Mouse (Mus musculus) CH12.LX (cell line): ENCODE measurements around the gene Rasl10b. TPM values are rescaled to one million over a fixed set of nuclear protein-coding genes. Genes with fewer than 3 reads are reported as not detected.

Experiments
- DNase-seq: peaks from one replicate; pipeline ENCODE4 v3.0.0-alpha.2; 2013; ENCODE audit errors: extremely low read depth
- H3K27ac ChIP-seq: 2 replicates; pipeline ENCODE4 v1.5.1; 2012; ENCODE audit warnings: low read depth, mild to moderate bottlenecking, control low read depth, moderate library complexity; ENCODE audit not compliant: insufficient read depth
- H3K27me3 ChIP-seq: replicated peaks from 2 replicates; pipeline ENCODE3; 2012; ENCODE audit warnings: inconsistent platforms
- H3K36me3 ChIP-seq, 2 experiments: replicated peaks in 1 of 2; 2 replicates each; pipeline versions ENCODE3 to v1.6.1; 2012; ENCODE audit warnings: inconsistent platforms in 1 of 2, low read length in 1 of 2, mild to moderate bottlenecking in 1 of 2, mixed read lengths in 1 of 2, moderate library complexity in 1 of 2; ENCODE audit not compliant: control insufficient read depth in 1 of 2, insufficient read depth in 1 of 2
- H3K4me1 ChIP-seq, 2 experiments: 2 replicates each; pipeline ENCODE4 v1.6.1; 2012; ENCODE audit warnings: inconsistent platforms in 1 of 2, moderate library complexity in 1 of 2; ENCODE audit not compliant: insufficient read depth in 2 of 2, control insufficient read depth in 1 of 2
- H3K4me2 ChIP-seq: 2 replicates; pipeline ENCODE4 v1.6.1; 2012; ENCODE audit warnings: low read depth, mild to moderate bottlenecking, control low read depth; ENCODE audit not compliant: poor library complexity, insufficient read depth, severe bottlenecking
- H3K4me3 ChIP-seq, 3 experiments: fragments of 150-350 bp in 1 of 3; sonication (generic) in 1 of 3; replicated peaks in 1 of 3; 2 replicates each; pipeline versions ENCODE3 to v1.5.1; 2011 to 2012; ENCODE audit warnings: low read depth in 2 of 3, low read length in 2 of 3, mild to moderate bottlenecking in 2 of 3, moderate library complexity in 2 of 3, control low read depth in 1 of 3, improper control_type of control experiment in 1 of 3, inconsistent platforms in 1 of 3, mixed read lengths in 1 of 3; ENCODE audit not compliant: poor library complexity in 1 of 3
- H3K79me2 ChIP-seq: replicated peaks from 2 replicates; pipeline ENCODE4 v1.6.1; 2012; ENCODE audit warnings: mild to moderate bottlenecking, moderate library complexity; ENCODE audit not compliant: control insufficient read depth, poor library complexity, insufficient read depth, severe bottlenecking; ENCODE audit errors: extremely low read depth
- H3K9ac ChIP-seq: 2 replicates; pipeline ENCODE4 v1.6.1; 2012; ENCODE audit warnings: low read depth, mild to moderate bottlenecking, control low read depth, moderate library complexity; ENCODE audit not compliant: insufficient read depth
- H3K9me3 ChIP-seq: replicated peaks from 2 replicates; pipeline ENCODE3; 2012; ENCODE audit warnings: low read length, inconsistent platforms, mixed read lengths
- CHD1 ChIP-seq: IDR thresholded peaks from 2 replicates; pipeline ENCODE4 v1.6.1; 2012; ENCODE audit warnings: low read depth, low read length, improper control_type of control experiment, inconsistent platforms
- CHD2 ChIP-seq: IDR thresholded peaks from 2 replicates; pipeline ENCODE4 v1.6.1; 2011; ENCODE audit warnings: low read length, improper control_type of control experiment
- E2F4 ChIP-seq: IDR thresholded peaks from 2 replicates; pipeline ENCODE4 v1.6.1; 2011; ENCODE audit warnings: low read depth, low read length, improper control_type of control experiment; ENCODE audit not compliant: insufficient replicate concordance
- ELF1 ChIP-seq: IDR thresholded peaks from 2 replicates; pipeline ENCODE4 v1.6.1; 2014; ENCODE audit warnings: low read depth, mild to moderate bottlenecking, inconsistent platforms, low read length, improper control_type of control experiment
- ETS1 ChIP-seq: conservative IDR thresholded peaks from 2 replicates; pipeline ENCODE4 v1.6.1; 2012; ENCODE audit warnings: low read depth, mild to moderate bottlenecking, inconsistent platforms, low read length, improper control_type of control experiment, moderate library complexity
- JUN ChIP-seq: IDR thresholded peaks from 2 replicates; pipeline ENCODE4 v1.6.1; 2011; ENCODE audit warnings: low read depth, mild to moderate bottlenecking, low read length, improper control_type of control experiment, moderate library complexity; ENCODE audit not compliant: insufficient read depth
- MAX ChIP-seq: IDR thresholded peaks from 2 replicates; pipeline ENCODE4 v1.6.1; 2011; ENCODE audit warnings: low read length, improper control_type of control experiment
- MAZ ChIP-seq: IDR thresholded peaks from 2 replicates; pipeline ENCODE4 v1.6.1; 2012; ENCODE audit warnings: low read depth, mild to moderate bottlenecking, inconsistent platforms, low read length, improper control_type of control experiment, moderate library complexity
- MXI1 ChIP-seq: IDR thresholded peaks from 2 replicates; pipeline ENCODE4 v1.6.1; 2011; ENCODE audit warnings: mild to moderate bottlenecking, low read depth, low read length, improper control_type of control experiment
- MYC ChIP-seq: IDR thresholded peaks from 2 replicates; pipeline ENCODE4 v1.6.1; 2011; ENCODE audit warnings: low read depth, mild to moderate bottlenecking, improper control_type of control experiment, low read length
- PAX5 ChIP-seq: IDR thresholded peaks from 2 replicates; pipeline ENCODE4 v1.6.1; 2012; ENCODE audit warnings: low read length, inconsistent platforms, mixed read lengths
- POLR2A ChIP-seq: IDR thresholded peaks from 2 replicates; pipeline ENCODE4 v1.6.1; 2011; ENCODE audit warnings: low read depth, mild to moderate bottlenecking, improper control_type of control experiment, low read length
- RAD21 ChIP-seq: IDR thresholded peaks from 2 replicates; pipeline ENCODE4 v1.6.1; 2011; ENCODE audit warnings: low read depth, mild to moderate bottlenecking, low read length, improper control_type of control experiment, moderate library complexity
- RCOR1 ChIP-seq: conservative IDR thresholded peaks from 2 replicates; pipeline ENCODE4 v1.6.1; 2012; ENCODE audit warnings: low read depth, mild to moderate bottlenecking, inconsistent platforms, low read length, improper control_type of control experiment
- SIN3A ChIP-seq: IDR thresholded peaks from 2 replicates; pipeline ENCODE4 v1.6.1; 2012; ENCODE audit warnings: low read length, improper control_type of control experiment, inconsistent platforms
- UBTF ChIP-seq: IDR thresholded peaks from 2 replicates; pipeline ENCODE4 v1.6.1; 2012; ENCODE audit warnings: low read depth, mild to moderate bottlenecking, inconsistent platforms, low read length, improper control_type of control experiment, moderate library complexity
- USF2 ChIP-seq: conservative IDR thresholded peaks from 2 replicates; pipeline ENCODE4 v1.6.1; 2011; ENCODE audit warnings: low read depth, low read length, improper control_type of control experiment
- dilution Hi-C: fragments of 300-500 bp; cut with MboI; formaldehyde crosslinking; loops from 2 replicates; pipeline ENCODE4 v1.14.3; 2020; ENCODE audit warnings: low sequenced_read_pairs; ENCODE audit not compliant: extremely low pct_unique_long_range_greater_than_20kb, extremely low pct_ligation_motif_present
- in situ Hi-C: fragments of 300-500 bp; cut with MboI; formaldehyde crosslinking; loops from 3 replicates; pipeline ENCODE4 v1.14.3; 2019; ENCODE audit warnings: low sequenced_read_pairs, low pct_ligation_motif_present, low pct_unique_long_range_greater_than_20kb, mixed read lengths
- polyA plus RNA-seq: library from polyadenylated mRNA; unstranded; fragments of >175 nt; gene quantifications from 2 replicates; pipeline ENCODE4 v1.2.1, GENCODE M21; 2012; ENCODE audit warnings: low read depth; ENCODE audit not compliant: insufficient read length
- total RNA-seq, 2 experiments: library from RNA; depleted of rRNA; stranded (reverse); fragments of 300-350 nt in 1 of 2; fragments of >200 nt in 1 of 2; gene quantifications; 2 replicates each; pipeline ENCODE4 v1.2.3; 2012 to 2014

The Rasl10b gene
- total and polyA plus RNA-seq, 3 experiments, result 0.42 TPM; not detected in 2

DNA sequence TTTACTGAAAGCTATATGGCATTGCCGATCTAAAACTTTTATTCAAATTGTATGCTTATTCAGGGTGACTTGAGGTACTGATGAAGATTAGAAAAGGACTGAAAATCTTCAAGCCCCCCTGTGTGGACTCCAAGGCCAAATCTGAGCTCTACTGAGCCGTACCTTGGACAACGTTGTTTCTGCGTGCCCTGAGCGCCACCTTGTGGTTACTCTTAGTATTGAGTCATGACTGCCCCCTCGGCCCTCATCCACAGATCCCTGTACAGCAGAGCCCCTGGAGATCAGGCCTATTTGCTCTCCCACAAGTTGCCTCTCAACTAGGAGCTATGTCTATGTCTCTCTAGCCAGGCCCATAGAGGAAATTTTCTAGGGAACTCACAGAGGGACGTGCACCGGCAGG, 15.7 kb downstream of the Rasl10b start (continued):
- TF ChIP-seq MXI1, result 0 out of 2 replicates have a peak, but pooled peaks have one; percentile 36
- TF ChIP-seq JUN, result no peak
- TF ChIP-seq ETS1, result no peak
- 0 out of 2 replicates have a peak, but pooled peaks have one; percentile 52 for TF ChIP-seq SIN3A
- no peak for TF ChIP-seq USF2
- TF ChIP-seq CHD2, result no peak
- no peak for TF ChIP-seq PAX5

DNA sequence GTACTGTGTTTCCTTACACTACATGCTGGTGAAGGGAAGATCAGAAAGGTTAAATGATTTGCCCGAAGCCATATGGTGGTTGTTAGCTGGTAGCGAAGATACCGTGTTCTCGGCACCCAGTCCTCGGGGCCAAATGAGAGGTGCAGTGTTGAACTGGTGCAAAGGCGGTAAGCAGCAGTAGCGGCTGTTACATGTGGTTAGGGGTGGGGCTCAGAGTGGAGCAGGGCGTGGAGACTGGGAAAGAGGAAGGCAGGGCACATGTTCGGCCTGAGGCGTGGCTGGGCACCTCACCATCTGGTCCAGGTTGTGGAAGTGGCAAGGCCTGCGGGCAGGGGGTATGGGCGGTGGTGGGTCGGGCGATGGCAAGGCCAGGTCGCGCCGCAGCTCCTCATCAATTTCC, 18.0 kb downstream of the Rasl10b start:
- TF ChIP-seq UBTF, result no peak
- TF ChIP-seq POLR2A, result peak; percentile 36; the same call in 1 of the 2 replicates
- peak; percentile 88 for TF ChIP-seq MAX
- peak; percentile 63; the same call in 1 of the 2 replicates for TF ChIP-seq MXI1
- TF ChIP-seq RAD21, result no peak
- TF ChIP-seq JUN, result no peak
- TF ChIP-seq MAZ, result no peak
- peak; percentile 87; the same call in 1 of the 2 replicates for TF ChIP-seq MYC
- TF ChIP-seq RCOR1, result no peak
- H3K4me3 ChIP-seq, result peak overlapping the region in 2 of 3 experiments; percentile 6 to 43
- no peaks in the 10 kb centered on the region for H3K36me3 ChIP-seq
- DNase-seq, result peak; percentile 56
- no peaks in the 10 kb centered on the region for H3K79me2 ChIP-seq
- H3K9me3 ChIP-seq, result no peaks in the 10 kb centered on the region
- H3K4me2 ChIP-seq, result peak overlapping the region; percentile 77
- no peak overlapping the region for H3K27ac ChIP-seq
- no peak overlapping the region for H3K9ac ChIP-seq
- dilution Hi-C loops (no loop called here), in situ Hi-C loops (loop anchor here (5.0 kb wide), 1 partner anchor 100 kb away; no protein-coding TSS in a partner anchor)
- H3K27me3 ChIP-seq, result peaks cover 71% of the 10 kb centered on the region
- peaks cover 13 to 21% of the 10 kb centered on the region in 2 experiments for H3K4me1 ChIP-seq

DNA sequence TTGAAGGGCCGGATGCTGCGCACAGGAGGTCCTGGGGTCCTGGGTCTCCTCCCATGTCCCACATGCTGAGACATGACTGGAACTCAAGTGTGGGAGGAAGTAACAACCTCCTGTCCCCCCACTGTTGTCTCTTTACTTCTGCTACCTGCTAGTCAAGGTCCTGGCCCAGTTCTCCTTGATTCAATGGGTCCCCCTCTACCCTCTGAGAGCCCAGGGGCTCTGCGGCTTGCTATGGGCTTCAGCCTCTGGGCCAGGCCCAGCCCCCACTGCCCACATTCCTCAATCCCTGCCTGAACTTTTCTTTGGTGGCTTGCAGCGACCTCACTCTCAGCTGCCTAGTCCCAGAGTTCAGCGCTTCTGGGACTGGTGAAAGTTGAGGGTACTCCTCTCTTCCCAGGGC, 20.4 kb downstream of the Rasl10b start, which contains the start of gene Gas2l2:
Gene Gas2l2, minus strand, starts transcription at position 101 of the 400 bp plus-strand sequence.
- dilution Hi-C loops (no loop called here), in situ Hi-C loops (loop anchor here (5.0 kb wide), 1 partner anchor 102 kb away; no protein-coding TSS in a partner anchor)
- Histone ChIP-seq H3K4me1 (peaks cover 13 to 21% of the 10 kb centered on the region in 2 experiments), H3K27ac (no peak within 1 kb of the TSS), H3K27me3 (peaks cover 75% of the 10 kb centered on the region), H3K79me2 (no peaks in the 10 kb centered on the region)
- no peak for TF ChIP-seq RAD21
- TF ChIP-seq E2F4, result no peak
- TF ChIP-seq ETS1, result no peak
- TF ChIP-seq ELF1, result no peak
- TF ChIP-seq MAX, result no peak
- TF ChIP-seq CHD1, result no peak
- TF ChIP-seq, all 38 proteins: peak for 0
- DNase-seq, result no peak
- H3K9ac ChIP-seq, result no peak within 1 kb of the TSS
- H3K4me2 ChIP-seq, result no peak within 1 kb of the TSS
- H3K36me3 ChIP-seq, result no peaks in the 10 kb centered on the region
- no peaks in the 10 kb centered on the region for H3K9me3 ChIP-seq
- H3K4me3 ChIP-seq, result no peak within 1 kb of the TSS
